Mouse (Mus musculus) kidney, postnatal 10 days (tissue): ENCODE measurements around the gene Fbxo17.

Experiments used
- DNase-seq: peaks from one replicate; pipeline ENCODE4 v3.0.0; 2021; ENCODE audit warnings: mixed read lengths

Fbxo17 gene

DNA sequence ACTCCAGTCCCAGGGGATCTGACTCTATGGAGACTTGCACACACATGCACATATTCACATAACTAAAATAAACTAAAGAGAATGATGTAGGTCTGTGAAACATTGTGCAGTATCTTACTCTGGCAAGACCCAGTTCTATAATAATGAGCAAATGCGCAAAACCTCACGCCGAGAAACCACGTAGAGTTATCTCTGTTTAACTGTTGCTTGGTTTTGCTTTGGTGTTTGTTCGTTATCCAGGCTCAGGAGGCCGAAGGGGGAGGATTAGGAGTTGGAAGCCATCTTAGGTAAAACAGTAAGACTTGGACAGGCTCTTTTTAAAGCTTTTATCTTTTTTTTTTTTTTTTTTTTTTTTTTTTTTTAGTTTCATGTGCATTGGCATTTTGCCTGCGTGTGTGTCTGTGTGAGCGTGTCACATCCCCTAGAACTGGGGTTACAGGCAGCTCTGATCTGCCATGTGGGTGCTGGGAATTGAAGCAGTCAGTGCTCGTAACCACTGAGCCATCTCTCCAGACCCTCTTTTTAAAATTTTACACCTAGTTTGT, 52.9 kb downstream of the Fbxo17 start:
- DNase-seq: no peak

DNA sequence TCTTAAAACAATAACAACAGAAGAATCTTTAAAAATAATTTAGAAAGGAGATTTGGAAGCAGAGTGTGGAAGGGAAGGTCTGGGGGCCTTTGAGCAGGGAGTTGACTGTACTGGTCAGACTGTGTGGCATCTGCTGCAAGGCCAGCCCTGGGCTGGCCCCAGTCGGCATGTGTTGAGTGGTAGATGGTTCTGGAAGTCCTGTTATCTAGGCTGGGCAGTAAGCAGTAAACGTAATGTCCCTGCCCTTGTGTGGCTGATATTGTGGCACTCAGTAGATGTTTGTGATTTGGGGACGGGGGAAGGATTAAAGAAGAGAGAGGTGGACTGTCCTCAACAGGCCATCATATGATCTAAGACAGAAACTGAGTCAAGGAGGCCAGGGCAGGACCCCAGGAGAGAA, 53.7 kb downstream of the Fbxo17 start:
- DNase-seq: no peak

DNA sequence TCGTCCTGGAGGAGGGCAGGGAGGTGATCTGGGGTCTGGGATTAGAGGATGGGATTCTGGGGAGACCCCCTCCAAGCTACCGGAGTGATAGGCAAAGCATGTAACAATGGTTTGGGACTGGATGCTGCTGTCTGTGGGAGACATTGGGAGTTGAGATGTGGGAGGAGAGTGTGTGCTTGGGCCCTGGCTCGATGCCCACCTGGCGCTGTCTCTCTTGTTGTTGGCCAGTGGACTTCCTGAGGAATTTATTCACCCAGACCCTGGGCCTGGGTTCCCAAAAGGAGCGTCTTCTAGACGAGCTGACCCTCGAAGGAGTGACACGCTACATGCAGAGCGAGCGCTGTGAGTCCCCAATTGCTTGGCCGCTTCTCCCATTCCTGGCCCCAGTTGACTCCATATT, 55.3 kb downstream of the Fbxo17 start:
- peak; percentile 63 for DNase-seq

DNA sequence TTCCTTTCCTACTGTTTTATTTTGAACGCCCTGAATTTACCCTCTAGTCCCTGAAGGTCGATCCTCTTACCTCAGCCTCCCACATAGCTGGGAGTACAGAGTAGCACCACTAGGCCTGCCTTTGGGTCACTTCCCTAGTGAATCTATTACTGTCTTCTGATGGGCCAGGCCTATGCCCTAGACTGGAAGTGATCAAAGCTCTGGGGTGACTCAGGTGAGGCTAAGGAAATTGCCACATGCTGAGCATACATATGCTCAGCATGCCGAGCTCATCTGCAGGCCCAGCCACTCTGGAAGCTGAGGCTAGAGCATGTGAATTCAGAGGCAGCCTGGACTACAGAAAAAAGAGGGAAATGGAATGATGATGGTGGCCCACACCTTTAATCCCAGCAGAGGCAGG, 56.6 kb downstream of the Fbxo17 start:
- no peak for DNase-seq

DNA sequence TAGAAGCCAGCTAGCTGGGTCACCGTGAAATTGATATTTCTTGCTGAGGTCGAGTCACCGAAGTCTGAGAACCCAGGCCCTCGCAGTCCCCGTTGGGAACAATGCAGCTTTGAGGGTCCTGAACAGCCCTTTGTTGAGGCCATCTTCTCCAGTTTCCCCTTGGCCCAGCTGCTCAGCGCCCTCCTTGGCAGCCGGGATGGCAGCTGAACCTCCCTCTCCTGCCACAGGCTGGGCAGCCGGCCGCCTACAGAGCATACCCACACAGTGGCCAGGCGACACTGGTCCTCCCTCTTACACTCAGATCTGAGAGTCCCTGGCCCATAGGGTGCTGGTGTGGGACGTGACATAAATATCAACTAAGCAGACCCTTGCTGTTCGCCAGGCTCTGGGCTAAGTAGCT, 57.6 kb downstream of the Fbxo17 start:
- no peak for DNase-seq

DNA sequence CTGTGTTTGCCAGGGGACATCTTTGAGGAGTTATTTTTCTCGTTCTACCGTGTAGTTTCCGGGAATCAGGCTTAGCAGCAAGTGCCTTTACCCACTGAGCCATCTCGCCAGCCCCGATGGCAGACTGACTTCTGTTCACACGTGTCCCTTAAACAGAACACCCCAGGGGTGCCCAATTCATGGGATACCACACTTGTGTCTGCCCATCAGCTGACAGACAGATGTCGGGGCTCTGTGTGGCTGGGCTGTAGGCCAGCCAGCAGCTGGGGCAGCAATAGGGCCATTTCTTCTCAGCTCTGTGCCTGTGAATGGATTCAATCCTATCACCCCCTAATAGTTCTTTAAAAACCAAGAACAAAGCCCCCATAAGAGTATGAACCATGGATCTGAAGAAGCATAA, 58.5 kb downstream of the Fbxo17 start:
- DNase-seq: no peak

DNA sequence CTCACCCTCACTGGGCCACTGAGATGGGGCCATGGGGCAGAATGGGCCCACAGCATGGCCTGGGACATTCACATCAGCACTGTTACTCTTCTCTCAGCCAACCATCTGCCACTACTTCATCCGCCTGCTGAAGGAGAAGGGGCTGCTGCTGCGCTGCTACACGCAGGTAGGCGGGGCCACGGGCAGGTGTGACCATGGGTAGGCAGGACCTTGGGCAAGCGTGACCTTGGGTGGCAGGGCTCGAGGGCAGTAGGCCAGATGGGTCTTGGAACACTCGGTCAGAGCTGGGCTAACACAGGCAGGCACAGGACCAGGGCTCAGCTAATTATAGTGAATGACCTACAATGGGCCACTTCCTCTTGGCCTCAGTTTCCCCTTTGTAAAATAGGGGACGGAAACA, 62.2 kb downstream of the Fbxo17 start:
- DNase-seq: no peak

DNA sequence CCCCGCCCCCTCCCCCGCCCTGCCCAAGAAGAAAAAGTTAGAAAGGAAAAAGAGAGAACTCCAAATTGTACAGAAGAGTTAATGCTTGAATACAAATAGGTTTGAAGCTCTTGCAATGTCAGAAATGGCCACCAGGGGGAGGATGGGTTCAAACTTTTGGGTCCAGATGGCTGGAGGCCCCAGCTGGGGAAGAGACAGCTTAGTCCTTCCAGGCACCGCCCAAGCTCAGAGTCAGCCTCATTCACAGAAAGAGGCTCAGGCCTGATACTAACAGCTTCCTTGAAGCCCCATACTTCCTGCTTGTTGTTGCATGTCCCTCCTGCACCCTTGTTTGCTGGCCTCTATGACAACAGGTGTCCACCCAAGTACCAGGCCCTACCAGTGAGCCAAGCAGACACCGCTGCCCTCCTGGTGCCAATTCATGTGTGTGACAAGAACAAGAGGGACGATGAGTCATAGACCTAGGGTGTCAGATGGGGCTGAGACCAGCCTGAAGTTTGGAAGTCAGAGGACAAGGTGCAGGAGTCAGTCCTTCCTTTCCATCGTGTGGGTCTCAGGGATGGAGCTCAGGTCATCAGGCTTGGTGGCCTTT, 63.6 kb downstream of the Fbxo17 start:
- peak; percentile 95 for DNase-seq

DNA sequence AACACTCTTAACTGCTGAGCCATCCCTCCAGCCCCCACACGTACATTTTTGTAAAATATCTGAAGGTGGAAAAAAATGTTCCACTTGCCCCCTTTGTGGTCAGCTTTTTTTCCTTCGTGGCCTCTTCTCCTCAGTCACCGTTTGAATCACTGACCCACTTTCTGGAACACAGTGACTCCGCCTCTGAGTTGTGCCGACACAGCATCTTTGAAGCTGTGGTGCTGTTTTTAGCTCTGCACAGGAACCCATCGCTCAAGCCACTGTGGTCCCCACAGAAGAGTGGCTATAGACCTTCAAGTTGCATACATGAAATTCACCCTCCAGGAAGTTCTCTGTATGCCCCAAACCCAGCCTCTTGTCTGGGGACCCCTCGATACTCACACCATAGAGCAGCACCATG, 64.3 kb downstream of the Fbxo17 start:
- no peak for DNase-seq

DNA sequence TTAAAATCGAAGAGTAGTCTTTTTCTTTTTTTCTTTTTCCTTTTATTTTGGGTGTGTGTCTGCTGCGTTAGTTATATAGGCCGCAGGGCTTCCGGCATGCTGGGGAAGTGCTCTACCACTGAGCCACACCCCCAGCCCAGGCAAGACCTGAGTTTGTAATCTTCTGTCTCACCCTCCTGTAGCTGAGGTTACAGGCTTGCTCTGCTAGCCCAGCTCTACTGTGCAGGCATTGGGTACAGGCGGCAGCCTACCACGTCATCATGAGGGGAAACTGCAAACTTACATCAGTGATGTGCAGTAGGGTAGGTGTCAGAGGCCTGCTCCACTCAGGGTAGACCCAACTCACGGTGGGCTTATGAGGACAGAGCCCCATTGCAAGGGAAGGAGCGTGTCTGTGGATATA, 64.7 kb downstream of the Fbxo17 start:
- DNase-seq: no peak

DNA sequence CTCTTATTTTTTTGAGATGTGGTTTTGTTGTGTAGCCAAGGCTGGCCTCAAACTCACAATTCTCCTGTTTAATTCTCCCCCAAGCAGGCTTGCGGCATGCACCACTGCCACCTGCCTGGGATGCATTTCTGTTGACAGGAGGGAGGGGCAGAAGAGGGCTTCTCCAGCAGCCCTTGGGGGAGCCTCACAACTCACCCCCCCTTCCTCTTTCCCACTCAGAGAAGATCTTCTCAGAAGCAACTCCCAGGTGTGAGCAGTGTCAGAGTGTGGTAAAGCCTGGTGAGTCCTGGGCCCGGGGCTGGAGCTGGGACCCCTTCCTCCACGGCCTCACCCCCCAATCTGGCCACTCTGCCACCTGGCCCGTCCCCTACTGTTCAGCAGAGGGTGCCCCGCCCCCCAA, 68.6 kb downstream of the Fbxo17 start:
- DNase-seq: no peak
